Mouse (Mus musculus) megakaryocyte progenitor cell, adult 5-6 weeks (primary cell): ENCODE measurements around the gene Gemin7. TPM values are rescaled to one million over a fixed set of nuclear protein-coding genes. Genes with fewer than 3 reads are reported as not detected.
A peak's percentile ranks its signal among the peaks of the same experiment; 100 is the strongest.
"Not testable (repeated sequence)": the region's sequence is repeated elsewhere in the genome, so short reads cannot be mapped to it uniquely, and the experiment has no call there.

Experiments
- ATAC-seq: replicated peaks from 2 replicates; pipeline ENCODE4 v1.8.0; 2016; ENCODE audit warnings: mild to moderate bottlenecking, moderate TSS enrichment, inconsistent platforms; ENCODE audit not compliant: poor library complexity
- total RNA-seq, 2 experiments: library from RNA; stranded (forward) in 1 of 2; stranded (reverse) in 1 of 2; fragments of 157-497, 149-512 nt in 1 of 2; fragments of 200-1000 nt in 1 of 2; gene quantifications; 2 replicates each; pipeline versions ENCODE4 v1.2.3 to v1.2.4; 2015 to 2017

Gemin7 gene
- total RNA-seq (2015) (65.5 and 73.4 TPM in 2 replicates), total RNA-seq (2017) (33.5 and 36.9 TPM in 2 replicates)

DNA sequence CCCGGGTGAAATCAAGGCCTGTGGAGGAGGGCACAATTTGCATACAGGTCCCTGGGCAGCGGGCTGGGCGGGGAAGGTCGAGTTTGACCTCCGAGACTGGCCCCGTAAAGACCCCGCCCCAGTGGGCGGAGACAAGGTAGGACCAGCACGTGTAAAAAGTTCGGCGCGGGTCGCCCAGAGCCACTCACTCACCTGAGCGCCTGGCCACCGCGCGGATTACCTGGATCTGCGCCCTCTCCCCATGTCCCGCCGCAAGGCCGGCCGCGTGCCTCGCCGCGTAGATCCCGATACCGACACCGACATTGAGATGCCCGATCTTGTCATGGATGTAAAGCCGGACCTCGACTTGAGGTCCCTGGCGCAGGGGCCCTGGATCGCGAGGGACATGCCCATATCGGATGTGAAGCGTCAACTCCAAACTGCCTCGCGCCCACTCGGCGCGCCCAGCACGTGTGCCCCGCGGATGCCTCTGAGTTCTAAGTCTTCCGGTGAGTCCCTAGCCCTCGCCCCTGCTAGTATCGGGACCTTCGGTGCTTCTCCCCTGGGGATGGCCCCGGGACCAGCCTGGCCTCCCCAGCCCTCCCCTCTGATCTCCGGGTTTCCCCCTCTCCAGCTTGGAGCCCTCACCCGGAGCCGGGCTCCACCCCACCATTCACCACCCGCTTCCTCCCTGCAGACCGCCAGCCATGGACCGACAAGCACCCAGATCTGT lies at the start of gene Gemin7, which contains the start of gene Zfp296:
TSS of gene Gemin7 (minus strand) at position 455 of the 712 bp plus-strand sequence.
TSS of gene Zfp296 (plus strand) at position 147 of the 712 bp plus-strand sequence.
- peak; percentile 30 for ATAC-seq

DNA sequence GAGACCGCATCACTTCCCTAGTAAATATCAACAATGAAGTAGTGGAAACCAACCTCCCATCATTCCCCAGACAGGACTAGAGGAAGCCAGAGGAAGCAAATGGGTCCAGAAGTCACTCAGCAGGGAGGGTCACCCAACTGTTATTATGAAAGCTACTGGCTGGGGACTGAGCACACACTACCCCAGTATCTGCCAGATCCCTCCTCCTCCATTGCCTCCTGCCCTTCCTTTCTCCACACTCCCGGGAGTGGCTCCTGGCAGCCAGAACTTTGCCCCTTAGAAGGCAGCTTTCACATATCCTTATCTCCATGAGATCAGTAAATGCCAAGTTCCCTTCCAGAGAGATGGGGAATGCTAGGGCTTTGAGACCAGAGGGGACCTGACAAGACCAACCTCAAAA lies 46.0 kb upstream of the Gemin7 start:
- ATAC-seq = no peak

DNA sequence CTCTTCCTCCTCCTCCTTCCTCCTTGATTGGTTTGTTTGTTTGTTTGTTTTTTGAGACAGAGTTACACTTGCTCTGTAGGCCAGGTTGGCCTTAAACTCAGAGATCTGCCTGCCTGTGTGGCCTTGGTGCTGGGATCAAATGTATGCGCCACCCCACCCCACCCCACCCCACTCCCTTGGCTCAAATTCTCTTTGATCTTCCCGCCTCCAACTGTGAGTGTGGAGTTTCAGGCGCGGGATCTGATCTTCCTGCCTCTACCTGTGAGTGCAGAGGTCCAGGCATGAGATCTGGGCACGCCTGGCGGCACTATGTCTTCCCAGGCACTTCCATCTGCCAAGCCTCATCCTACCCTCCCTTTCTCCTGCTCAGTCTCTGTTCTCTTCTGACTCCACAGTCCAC lies 44.8 kb upstream of the Gemin7 start:
- ATAC-seq = no peak

DNA sequence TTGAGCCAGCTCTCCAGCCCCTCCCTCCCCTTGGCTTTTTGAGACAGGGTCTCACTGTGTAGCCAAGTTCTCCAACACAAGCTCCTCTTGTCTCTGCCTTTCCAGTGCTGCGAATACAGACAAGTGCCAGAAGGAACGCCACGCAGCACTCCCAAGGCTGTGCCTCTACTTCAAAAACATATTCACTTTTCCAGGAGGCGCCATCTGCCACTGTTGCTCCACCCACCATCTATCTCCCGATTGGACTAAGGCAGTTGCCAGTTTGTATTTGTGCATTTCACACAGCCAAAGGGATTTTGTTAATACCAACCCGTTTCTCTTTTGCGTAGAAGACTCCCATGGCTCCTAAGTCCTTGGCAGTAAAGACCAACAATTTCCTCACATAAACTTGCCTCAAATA lies 43.4 kb upstream of the Gemin7 start:
- ATAC-seq = no peak

DNA sequence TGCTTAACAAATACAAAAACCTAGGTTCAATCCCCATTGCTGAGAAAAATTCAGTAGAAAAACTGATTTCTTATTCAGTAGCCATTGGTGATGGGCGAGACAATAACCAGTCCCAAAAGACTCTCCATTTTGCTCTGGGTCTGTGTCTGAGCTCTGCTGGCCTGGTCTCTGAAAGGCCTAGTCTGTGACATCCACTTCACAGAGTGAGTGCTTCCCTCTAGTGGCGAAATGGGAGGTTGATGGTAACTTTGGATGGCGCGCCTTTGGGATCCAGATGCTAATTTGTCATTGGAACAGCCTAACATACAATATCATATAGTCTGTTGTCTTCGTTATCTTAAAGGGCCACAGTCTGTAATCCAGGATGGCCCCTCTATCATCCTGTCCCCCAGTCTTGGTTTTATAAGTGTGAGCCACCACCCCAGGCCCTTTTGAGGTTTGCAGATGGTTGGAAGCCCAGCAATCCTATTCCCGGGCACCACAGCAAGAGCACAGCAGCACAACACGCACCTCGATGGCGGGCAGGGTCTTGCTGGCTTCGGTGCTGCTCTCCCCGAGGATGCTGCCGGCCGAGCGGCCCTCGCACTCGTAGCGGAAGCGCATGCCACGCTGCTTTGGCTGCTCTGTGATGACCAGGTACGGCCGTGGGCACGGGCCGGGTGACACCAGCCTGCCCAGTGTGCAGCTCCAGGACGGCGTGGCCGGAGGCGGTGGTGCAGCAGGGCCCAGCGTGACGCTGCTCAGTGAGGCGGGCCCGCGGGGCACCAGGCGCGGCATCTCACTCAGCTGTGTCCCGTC lies 41.8 kb upstream of the Gemin7 start:
- peak; percentile 99 for ATAC-seq

DNA sequence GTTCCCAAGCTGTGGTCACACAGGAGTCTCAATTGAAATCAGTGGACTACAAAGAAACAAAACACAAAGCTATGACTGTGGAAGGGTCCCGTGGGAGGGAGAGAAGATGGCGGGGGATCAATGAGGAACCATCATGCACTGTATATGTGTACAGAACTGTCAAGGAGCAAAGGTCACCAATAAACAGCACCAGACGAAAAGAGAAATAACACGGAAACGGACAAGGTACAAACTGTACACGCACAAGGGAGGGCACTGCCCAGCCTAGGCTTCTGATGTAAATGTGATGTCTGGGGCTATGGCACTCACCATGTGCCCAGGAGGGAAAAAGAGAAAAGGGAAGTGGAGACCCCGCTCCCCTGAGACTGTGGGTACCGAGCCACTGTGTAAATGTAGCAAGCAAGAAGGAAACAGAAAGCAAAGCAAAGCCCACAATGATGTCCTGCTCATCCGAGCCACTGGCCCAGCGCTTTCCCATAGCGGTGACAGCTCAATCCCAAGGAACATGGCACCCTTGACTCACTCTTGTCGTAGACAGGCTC lies 37.7 kb upstream of the Gemin7 start:
- peak; percentile 28; the same call in 1 of the 2 replicates for ATAC-seq

DNA sequence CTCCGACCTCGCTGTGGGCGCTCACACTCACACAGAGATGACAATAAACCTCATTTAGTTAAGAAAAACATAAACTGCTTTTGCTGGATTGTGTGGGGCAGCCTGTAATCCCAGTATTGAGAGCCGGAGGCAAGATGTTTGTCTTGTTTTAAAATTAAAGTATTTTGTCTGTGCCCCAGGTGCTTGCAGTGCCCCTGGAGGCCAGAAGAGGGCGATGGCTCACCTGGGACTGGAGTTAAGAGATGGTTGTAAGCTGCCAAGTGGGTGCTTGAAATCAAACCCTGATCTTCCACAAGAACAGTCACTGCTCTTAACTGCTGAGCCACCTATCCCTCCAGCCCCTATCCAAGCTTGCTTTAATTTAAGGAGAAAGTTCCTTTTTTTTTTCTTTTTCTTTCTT lies 33.6 kb upstream of the Gemin7 start:
- no peak for ATAC-seq

DNA sequence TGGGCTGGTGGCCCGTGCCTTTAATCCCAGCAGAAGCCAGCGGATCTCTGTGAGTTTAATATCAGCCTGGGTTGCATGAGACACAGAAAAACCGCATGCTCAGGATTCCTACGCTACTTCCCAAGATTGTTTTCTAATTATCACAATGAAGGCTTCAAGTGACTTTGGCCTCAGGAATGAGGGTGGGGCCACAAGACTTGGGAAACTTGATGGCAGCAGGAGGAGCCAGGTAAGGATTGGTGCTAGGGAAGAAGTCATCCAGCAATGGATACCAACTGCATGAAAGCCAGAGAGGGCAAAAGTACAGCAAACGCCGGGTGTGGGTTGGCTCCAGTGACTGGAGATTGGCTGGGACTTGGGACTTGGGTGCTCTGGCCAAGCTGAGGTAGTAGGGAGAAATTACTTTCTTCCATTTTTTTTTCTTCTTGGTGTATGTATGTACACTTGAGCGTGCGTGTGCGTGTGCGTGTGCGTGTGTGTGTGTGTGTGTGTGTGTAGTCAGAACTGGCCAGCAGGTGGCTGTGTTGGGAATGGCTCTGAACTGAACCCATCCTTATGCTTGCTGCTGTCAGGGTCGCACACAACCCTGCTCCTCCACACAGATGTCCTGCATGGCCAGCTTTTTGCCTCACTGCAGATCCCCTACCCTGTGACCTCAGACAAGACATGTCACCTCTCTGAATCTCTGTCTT lies 32.4 kb upstream of the Gemin7 start:
- no peak for ATAC-seq

DNA sequence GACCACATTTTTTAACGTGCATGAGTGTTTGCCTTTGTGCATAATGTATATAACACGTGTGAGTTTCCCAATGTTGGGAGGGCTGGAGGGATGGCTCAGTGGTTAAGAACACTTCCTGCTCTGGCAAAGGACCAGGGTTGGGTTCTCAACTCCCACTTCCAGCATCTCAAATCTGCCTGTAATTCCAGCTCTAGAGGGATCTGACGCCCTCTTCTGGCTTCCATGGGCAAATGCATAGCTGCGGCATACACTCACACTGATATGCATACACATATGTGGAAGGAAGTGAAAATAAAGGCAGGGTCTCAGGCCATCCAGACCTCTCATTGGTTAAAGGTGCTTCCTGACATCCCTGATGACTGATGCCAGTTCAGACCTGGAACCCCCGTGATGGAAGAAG lies 29.9 kb upstream of the Gemin7 start:
- ATAC-seq = no peak

DNA sequence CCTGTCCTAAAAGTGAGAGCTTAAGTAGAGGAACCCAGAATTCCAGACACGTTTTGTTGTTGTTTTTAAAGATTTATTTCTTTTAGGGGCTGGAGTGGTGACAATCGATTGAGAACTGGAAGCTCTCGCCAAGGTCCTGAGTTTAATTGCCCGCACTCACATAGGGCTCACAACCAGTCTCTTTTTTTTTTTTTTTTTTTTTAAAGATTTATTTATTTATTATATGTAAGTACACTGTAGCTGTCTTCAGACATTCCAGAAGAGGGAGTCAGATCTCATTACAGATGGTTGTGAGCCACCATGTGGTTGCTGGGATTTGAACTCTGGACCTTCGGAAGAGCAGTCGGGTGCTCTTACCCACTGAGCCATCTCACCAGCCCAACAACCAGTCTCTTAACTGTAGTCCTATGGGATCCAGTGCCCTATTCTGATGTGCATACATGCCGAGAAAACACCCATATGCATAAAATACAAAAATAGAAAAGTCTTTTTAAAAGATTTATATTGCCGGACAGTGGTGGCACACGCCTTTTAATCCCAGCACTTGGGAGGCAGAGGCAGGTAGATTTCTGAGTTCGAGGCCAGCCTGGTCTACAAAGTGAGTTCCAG lies 27.3 kb upstream of the Gemin7 start:
- not testable (repeated sequence) for ATAC-seq

DNA sequence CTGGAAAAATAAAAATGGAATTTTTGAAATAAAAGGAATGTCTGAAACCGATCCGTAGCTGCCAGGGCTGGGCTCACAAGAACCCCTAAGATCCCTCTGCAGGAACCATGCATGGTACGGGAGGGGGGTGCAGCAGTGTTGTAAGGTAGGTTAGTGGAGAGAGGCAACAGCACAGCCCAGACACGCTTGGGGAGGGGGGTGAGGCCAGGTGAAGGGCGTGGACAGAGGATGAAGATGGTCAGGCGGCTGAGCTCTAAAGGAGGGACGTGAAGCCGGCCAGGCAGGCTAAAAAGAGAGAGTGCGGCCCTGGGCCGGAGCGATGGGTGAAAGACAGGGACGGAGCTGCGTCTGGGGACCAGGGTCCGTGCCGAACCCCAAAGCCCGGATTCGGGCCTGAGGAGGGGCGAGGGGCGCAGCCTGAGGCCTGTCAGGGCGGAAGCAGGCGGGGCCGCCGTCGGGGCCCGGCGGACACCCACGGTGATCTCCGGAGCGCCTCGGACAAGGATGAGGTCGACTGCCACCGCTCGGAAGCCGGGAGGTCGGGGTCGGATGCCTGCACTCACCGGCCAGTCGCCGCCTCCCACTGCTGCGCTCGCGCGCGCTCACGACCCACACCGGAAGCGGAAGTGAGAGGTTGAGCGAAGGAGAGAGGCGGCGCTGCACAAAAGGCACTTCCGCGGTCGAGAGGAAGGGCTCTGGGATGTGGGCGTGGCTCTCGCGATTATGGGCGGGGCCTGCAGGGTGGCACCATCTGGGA lies 26.6 kb upstream of the Gemin7 start, which contains the start of gene Clasrp:
TSS of gene Clasrp (minus strand) at position 638 of the 757 bp plus-strand sequence.
- peak; percentile 99 for ATAC-seq

DNA sequence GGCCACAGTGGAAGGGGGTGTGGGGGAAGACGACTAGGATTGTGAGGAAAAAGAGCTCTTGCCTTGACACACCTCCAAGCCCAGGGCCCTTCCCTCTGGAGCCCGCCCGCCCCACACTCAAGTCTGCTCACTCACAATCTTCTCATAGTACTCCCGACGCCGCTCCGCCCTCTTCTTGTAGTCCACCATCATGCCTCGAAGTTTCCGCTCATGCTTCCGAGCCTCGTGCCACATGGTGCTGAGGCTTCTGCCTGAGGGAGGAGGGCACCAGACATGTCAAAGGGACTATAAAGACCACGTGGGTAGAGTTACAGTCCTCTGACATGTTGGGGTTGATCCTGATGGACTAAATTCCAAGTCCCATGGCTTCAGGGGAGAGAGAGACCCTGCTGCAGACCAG lies 25.7 kb upstream of the Gemin7 start:
- ATAC-seq = no peak

DNA sequence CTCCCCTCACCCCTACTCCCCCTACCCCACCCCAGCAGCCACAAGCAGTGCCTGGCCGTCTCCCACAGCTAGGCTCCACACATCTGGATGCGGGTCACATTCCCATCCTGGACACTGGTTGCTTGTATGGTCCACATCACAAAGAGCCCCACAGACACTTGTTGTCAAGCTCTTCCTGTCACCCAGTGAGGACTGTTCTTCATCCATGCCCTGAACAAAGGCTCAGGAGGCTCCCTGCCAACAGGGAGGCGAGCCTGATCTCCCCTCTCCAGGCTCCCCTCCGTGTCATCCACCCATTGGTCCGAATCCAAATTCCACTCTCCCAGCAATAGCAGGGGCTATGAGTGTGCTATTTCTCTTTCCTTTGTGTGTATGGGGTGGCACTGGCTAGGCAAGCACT lies 23.2 kb upstream of the Gemin7 start:
- ATAC-seq = no peak

DNA sequence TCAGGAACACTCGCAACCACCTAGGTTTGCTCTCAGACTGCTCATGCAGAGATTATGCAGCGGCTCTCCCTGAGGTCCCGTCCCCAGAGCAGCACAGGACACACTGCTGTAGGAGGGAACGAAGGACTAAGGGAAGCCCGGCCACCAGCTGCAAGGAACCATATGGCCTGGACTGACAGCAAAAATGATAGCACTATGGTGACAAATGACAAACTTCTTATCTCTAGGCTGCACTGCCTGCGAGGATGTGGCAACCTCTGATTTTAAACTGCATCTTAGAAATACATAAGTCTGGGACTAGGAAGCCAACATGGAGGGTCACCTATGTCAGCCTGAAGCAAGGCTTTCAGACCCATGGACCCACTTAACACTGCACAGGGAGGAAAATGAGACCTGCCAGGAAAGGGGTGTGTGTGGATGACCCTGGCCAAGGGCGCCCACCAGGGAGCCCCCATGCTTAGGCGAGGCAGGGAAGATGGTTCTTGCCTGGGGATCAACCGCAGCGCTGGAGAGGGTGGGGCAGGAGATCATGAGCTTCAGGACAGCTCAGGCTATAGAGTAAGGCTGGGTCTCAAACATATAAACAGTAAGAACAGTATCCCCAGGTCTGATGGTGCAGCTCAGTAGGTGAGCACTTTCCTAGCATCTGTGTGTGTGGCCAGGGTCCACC lies 15.8 kb upstream of the Gemin7 start:
- ATAC-seq = peak; percentile 69

DNA sequence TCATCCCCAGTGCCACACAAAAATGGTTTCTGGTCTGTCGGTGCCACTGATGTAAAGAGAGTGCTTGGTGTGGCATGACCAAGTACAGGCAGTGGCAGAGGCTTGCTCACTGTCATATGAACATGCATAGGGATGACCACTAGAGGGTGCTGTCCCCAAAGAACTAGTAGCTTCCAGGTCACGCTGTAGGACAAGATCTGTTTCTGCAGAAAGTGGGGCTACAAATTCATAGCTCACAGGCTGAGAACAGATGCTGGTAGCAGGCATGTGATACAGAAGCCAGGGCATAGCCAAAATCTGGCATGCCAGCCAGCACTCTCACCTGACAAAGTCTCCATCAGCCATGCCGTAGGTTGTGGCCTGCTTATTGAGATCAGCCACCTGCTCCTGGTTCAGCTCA lies 12.5 kb upstream of the Gemin7 start:
- ATAC-seq = peak; percentile 82

DNA sequence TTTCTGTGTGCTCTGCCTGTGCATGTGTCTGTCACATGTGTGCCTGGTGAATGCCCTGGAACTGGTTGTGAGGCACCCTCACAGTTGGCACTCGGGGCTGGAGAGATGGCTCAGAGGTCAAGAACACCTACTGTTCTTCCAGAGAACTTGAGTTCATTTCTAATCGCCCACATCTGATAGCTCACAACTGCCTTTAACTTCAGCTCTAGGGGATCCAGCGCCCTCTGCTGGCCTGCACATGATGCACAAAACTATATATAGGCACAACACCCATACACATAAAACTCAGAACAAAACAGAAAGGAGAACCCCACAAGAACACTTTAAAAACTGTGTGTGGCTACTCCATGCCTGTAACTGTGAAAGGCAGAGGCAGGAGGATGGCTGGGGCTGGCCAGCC lies 11.8 kb upstream of the Gemin7 start:
- ATAC-seq = peak; percentile 62

DNA sequence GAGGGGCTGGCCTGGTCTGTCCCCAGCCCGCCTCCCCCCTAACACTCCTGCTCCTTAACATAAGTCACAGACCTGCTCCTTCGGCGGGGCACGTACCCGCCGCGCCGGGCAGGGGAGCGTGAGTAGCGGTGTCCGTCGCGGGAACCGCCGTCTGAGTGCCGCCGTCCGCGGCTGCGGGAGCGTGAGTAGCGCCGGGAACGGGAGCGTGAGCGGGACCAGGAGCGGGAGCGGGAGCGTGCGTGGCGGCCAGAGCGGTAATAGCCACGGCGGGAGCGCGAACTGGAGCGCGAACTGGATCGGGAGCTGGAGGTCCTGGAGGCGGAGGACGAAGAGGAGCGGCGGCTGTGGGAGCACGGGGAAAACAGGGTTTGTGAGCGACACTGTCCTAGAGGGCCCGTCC lies 8.9 kb upstream of the Gemin7 start:
- no peak for ATAC-seq

DNA sequence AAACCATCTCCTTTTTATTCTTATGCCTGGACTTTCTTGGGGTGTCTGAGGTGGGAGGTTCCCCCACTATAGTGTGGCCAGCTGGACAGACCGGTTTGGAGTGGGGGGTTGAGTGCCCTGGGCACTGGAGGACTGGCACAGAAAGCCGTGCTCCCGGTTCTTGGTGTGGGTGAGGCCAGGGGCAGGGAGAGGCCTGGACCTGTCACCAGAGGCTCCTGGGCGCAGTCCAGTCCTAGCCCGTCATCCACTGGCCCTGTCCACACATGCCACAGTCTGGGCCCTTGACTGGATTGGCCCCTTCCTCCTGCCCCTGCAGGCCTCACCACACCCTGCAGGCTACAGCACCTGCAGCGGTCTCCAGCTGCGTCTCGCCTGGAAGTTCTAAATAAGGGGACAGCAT lies 3.2 kb upstream of the Gemin7 start:
- ATAC-seq = no peak

DNA sequence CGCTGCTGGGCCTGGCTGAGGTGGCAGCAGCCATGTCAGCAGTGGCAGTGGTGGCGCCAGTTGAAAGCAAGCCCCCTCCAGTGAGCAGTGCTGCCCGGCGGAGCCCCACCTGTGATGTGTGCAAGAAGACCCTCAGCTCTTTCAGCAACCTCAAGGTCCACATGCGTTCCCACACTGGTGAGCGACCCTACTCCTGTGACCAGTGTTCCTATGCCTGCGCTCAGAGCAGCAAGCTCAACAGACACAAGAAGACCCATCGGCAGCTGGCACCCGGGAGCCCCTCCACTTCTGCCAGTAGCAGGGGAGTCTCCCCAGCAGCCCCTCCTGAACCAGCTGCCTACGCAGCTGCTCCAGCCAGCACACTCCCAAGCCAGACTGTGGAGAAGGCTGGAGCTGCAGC lies 2.4 kb upstream of the Gemin7 start:
- no peak for ATAC-seq

DNA sequence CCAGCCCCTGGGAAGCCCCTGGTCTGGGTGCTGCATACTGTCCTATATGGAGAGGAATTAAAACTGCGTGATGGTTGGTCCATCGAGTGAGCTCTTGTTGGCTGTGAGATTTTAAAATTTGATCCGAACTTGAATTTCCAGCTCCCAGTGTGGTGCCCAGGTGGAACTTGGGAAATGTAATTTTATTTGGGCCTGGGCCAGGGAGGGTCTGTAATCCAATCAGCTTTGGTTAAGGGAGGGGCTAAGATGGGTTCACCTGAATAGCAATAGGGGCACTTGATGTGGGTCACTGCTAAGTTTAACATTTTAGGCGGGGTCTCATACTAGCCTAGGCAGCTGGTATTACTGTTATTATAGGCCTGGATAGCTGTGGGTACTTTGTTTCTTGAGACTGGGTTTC lies 1.0 kb upstream of the Gemin7 start:
- no peak for ATAC-seq
